Mouse (Mus musculus) MEL (cell line): ENCODE measurements at regions not wholly inside any gene's neighbourhood (a gene's known extent, or its start where the extent isn't known, plus 50 kb on each side); places are given as distances from the start of the nearest gene placed in this dataset.

ENCODE experiments used
- DNase-seq: peaks from one replicate; pipeline ENCODE4 v3.0.0; 2011; ENCODE audit warnings: low read depth, low spot score
- H3K27ac ChIP-seq: 2 replicates; pipeline ENCODE4 v1.5.1; 2012; ENCODE audit warnings: low read depth, mild to moderate bottlenecking, control low read depth, low read length, moderate library complexity; ENCODE audit not compliant: control insufficient read depth
- H3K27me3 ChIP-seq, 2 experiments: fragments of 150-350 bp in 1 of 2; sonication (generic) in 1 of 2; 2 replicates each; pipeline ENCODE4 v1.6.1; 2012; ENCODE audit warnings: low read length in 2 of 2, mild to moderate bottlenecking in 2 of 2, improper control_type of control experiment in 1 of 2, moderate library complexity in 1 of 2; ENCODE audit not compliant: insufficient read depth in 2 of 2, control insufficient read depth in 1 of 2
- H3K36me3 ChIP-seq, 2 experiments: 2 replicates each; pipeline ENCODE4 v1.6.1; 2012 to 2014; ENCODE audit warnings: low read length in 2 of 2, improper control_type of control experiment in 1 of 2, inconsistent platforms in 1 of 2, mild to moderate bottlenecking in 1 of 2; ENCODE audit not compliant: insufficient read depth in 2 of 2, control insufficient read depth in 1 of 2
- H3K4me1 ChIP-seq, 2 experiments: fragments of 150-350 bp in 1 of 2; sonication (generic) in 1 of 2; 2 replicates each; pipeline ENCODE4 v1.6.1; 2012; ENCODE audit warnings: low read length in 2 of 2, improper control_type of control experiment in 1 of 2, mild to moderate bottlenecking in 1 of 2; ENCODE audit not compliant: insufficient read depth in 2 of 2, control insufficient read depth in 1 of 2
- H3K4me3 ChIP-seq, 2 experiments: fragments of 150-350 bp in 1 of 2; sonication (generic) in 1 of 2; 2 replicates each; pipeline ENCODE4 v1.5.1; 2012; ENCODE audit warnings: low read depth in 2 of 2, low read length in 2 of 2, mild to moderate bottlenecking in 2 of 2, moderate library complexity in 2 of 2, control low read depth in 1 of 2, improper control_type of control experiment in 1 of 2; ENCODE audit not compliant: control insufficient read depth in 1 of 2, insufficient read depth in 1 of 2
- H3K79me2 ChIP-seq: 2 replicates; pipeline ENCODE4 v1.6.1; 2012; ENCODE audit warnings: mild to moderate bottlenecking, low read length, moderate library complexity; ENCODE audit not compliant: control insufficient read depth, poor library complexity, insufficient read depth
- H3K9ac ChIP-seq: 2 replicates; pipeline ENCODE4 v1.6.1; 2012; ENCODE audit warnings: low read depth, mild to moderate bottlenecking, control low read depth, low read length, moderate library complexity; ENCODE audit not compliant: control insufficient read depth, poor library complexity, severe bottlenecking
- H3K9me3 ChIP-seq: fragments of 150-350 bp; sonication (generic); replicated peaks from 2 replicates; pipeline ENCODE4 v1.6.1; 2012; ENCODE audit warnings: mild to moderate bottlenecking, low read length, improper control_type of control experiment, moderate library complexity; ENCODE audit not compliant: insufficient read depth
- EP300 ChIP-seq, 2 experiments: IDR thresholded peaks; 2 replicates each; pipeline ENCODE4 v1.6.1; 2011; ENCODE audit warnings: improper control_type of control experiment in 2 of 2, low read length in 2 of 2, low read depth in 1 of 2, mild to moderate bottlenecking in 1 of 2
- MAZ ChIP-seq: IDR thresholded peaks from 2 replicates; pipeline ENCODE4 v1.6.1; 2012; ENCODE audit warnings: low read depth, mild to moderate bottlenecking, inconsistent platforms, low read length, improper control_type of control experiment
- MEF2A ChIP-seq: IDR thresholded peaks from 2 replicates; pipeline ENCODE4 v1.6.1; 2014; ENCODE audit warnings: low read depth, mild to moderate bottlenecking, inconsistent platforms, low read length, improper control_type of control experiment; ENCODE audit not compliant: poor library complexity, insufficient replicate concordance, severe bottlenecking; ENCODE audit errors: extremely low read depth
- MYB ChIP-seq: IDR thresholded peaks from 2 replicates; pipeline ENCODE4 v1.6.1; 2011; ENCODE audit warnings: mild to moderate bottlenecking, low read depth, low read length, improper control_type of control experiment
- MYC ChIP-seq: IDR thresholded peaks from 2 replicates; pipeline ENCODE4 v1.6.1; 2011; ENCODE audit warnings: low read depth, mild to moderate bottlenecking, low read length, improper control_type of control experiment, moderate library complexity
- POLR2A ChIP-seq, 2 experiments: IDR thresholded peaks; 2 replicates each; pipeline ENCODE4 v1.6.1; 2011 to 2012; ENCODE audit warnings: low read length in 2 of 2, mild to moderate bottlenecking in 2 of 2, control low read depth in 1 of 2, improper control_type of control experiment in 1 of 2, low read depth in 1 of 2, moderate library complexity in 1 of 2; ENCODE audit not compliant: control insufficient read depth in 1 of 2, insufficient read depth in 1 of 2, poor library complexity in 1 of 2
- RAD21 ChIP-seq: IDR thresholded peaks from 2 replicates; pipeline ENCODE4 v1.6.1; 2011; ENCODE audit warnings: mild to moderate bottlenecking, low read depth, low read length, improper control_type of control experiment
- RCOR1 ChIP-seq: IDR thresholded peaks from 2 replicates; pipeline ENCODE4 v1.6.1; 2012; ENCODE audit warnings: low read depth, mild to moderate bottlenecking, inconsistent platforms, low read length, improper control_type of control experiment
- SIN3A ChIP-seq: IDR thresholded peaks from 2 replicates; pipeline ENCODE4 v1.6.1; 2012; ENCODE audit warnings: low read length, improper control_type of control experiment, inconsistent platforms
- TBP ChIP-seq: IDR thresholded peaks from 2 replicates; pipeline ENCODE4 v1.8.0; 2011; ENCODE audit warnings: low read depth, low read length, improper control_type of control experiment
- ZC3H11A ChIP-seq: IDR thresholded peaks from 2 replicates; pipeline ENCODE4 v1.6.1; 2012; ENCODE audit warnings: low read depth, mild to moderate bottlenecking, inconsistent platforms, low read length, improper control_type of control experiment

GRCm38 (mm10) chr1:57718409-57718808 is 55.6 kb upstream of the Spats2l start:
- H3K4me3 ChIP-seq: no peak overlapping the region
- TF ChIP-seq RAD21: no peak
- TF ChIP-seq MAZ: no peak
- no peak for TF ChIP-seq ZC3H11A
- TF ChIP-seq EP300 (IDR thresholded peaks at IDR 0.05; ENCODE audit: low read depth in 1 of 2, low read length in 2 of 2): no peak
- TF ChIP-seq RCOR1: no peak
- TF ChIP-seq SIN3A: no peak
- TF ChIP-seq MEF2A: no peak
- no peak for TF ChIP-seq MYC
- TF ChIP-seq MYB: no peak
- TF ChIP-seq TBP: no peak
- TF ChIP-seq POLR2A (IDR thresholded peaks at IDR 0.05; ENCODE audit: control insufficient read depth in 1 of 2, insufficient read depth in 1 of 2, low read depth in 1 of 2, low read length in 2 of 2, poor library complexity in 1 of 2): no peak
- no peaks in the 10 kb centered on the region for H3K4me1 ChIP-seq
- H3K9me3 ChIP-seq: no peaks in the 10 kb centered on the region
- no peaks in the 10 kb centered on the region for H3K79me2 ChIP-seq
- no peak for DNase-seq
- no peak overlapping the region for H3K9ac ChIP-seq
- H3K27ac ChIP-seq: no peak overlapping the region
- H3K27me3 ChIP-seq: no peaks in the 10 kb centered on the region
- no peaks in the 10 kb centered on the region for H3K36me3 ChIP-seq
